Mouse (Mus musculus): ENCODE results near the gene Supt20. TPM values are rescaled to one million over a fixed set of nuclear protein-coding genes. Genes with fewer than 3 reads are reported as not detected.

The Supt20 gene
- polyA plus RNA-seq (2015; fragmentation: Nextera tagmentation; extraction: Ambion mirVana): 87.1 and 89.7 TPM in 2 replicates

DNA sequence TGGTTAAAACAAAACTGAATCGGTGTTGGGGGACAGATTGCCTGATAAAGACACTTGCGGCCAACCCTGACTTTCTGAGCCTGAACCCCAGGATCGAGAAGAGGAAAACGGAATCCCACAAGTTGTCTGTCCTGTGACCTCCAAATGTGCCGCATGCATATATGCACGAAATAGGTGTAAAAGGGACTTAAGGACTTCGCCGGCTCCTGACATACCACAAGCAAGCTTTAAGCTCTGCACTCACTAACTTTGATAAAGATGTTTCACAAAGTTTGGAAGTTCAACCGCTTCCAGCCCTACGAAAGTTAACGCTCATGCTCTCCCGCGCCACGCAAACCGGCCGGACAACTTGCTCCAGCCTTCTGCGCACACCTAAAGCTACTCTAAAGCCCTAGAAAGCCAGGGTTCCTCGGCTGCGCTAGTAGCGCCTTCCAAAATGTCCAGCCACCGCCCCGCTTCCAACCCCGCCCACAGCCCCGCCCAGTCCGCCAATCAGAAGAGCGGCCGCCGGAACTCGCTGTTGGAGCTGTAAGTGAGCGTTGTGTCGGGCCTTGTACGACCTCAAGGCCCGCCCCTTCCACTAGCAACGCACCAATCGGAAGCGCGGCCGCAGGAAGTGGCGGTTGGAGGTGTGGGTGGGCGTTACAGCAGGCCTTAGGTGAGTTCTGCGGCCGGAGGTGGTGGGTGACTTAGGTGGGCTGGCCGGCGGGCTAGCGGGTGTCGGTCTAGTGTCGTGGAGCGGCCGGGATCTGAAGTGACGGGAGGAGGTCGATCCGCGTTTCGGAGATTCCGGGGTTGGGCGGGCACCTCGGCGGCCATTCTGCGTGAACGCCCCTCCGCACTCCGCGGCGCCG lies at the start of gene Supt20:
Gene Supt20, plus strand, starts transcription at position 606 of the 854 bp plus-strand sequence.
- under 1% methylated on average over 65 of the region's 65 CpGs for WGBS
- Histone ChIP-seq H3K4me2 (peak within 1 kb of the TSS; percentile 71), H3K27ac (peak within 1 kb of the TSS; percentile 93), H3K4me1 (peaks cover 2% of the 10 kb centered on the region; the same call in 1 of the 2 replicates), H3K4me3 (peak within 1 kb of the TSS; percentile 58), H3K36me3 (peaks cover 14% of the 10 kb centered on the region), H3K9ac (peak within 1 kb of the TSS; percentile 68), H3K9me3 (no peaks in the 10 kb centered on the region), H3K27me3 (no peaks in the 10 kb centered on the region)
- peak; percentile 99 for ATAC-seq (ENCODE audit: borderline replicate concordance, extremely low read depth, low FRiP score, low TSS enrichment)

DNA sequence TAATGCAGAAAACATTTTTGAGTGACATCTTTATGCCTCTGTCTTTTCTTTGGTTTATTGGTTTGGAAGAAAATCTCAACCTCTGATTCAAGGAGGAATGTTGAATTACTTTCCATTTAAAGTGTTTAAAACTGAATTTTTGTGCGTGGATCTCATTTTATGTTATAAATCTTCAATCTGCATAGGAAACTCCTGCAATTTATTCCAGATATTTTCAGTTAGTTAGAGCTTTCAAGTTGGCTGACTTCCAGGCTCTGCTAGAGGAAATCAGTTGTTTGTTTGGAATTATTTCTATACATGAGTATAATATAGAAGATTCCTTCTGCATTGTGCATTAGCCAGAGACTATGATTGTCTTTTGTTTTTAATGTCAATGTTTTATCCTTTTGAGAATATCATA lies 49.8 kb upstream of the Supt20 start:
- Histone ChIP-seq H3K4me3 (no peak overlapping the region), H3K27me3 (no peaks in the 10 kb centered on the region), H3K9ac (no peak overlapping the region), H3K9me3 (no peaks in the 10 kb centered on the region), H3K4me1 (no peaks in the 10 kb centered on the region), H3K36me3 (no peaks in the 10 kb centered on the region), H3K4me2 (no peak overlapping the region), H3K27ac (no peak overlapping the region)
- ATAC-seq (ENCODE audit: borderline replicate concordance, extremely low read depth, low FRiP score, low TSS enrichment): no peak
- 43% methylated on average over 1 of the region's 1 CpGs for WGBS

DNA sequence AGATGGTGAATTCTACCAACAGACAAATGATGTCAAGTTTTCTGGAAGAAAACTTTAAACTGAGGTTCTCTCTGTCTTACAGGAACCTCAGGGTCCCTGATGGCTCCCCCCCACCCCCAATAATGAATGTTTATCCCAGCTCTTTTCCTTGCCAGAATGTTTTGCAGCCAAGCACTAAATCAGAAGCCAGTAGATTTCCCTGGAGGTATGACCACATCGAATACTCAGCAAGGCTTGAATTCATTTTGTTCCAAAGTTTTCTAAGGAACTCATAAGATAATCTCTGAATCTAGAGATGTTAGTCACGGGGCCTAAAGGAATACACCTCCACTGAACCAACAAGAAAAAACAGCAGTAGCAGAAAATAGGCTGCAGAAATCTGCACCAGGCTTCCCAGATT lies 45.0 kb upstream of the Supt20 start:
- Histone ChIP-seq H3K4me2 (no peak overlapping the region), H3K9me3 (no peaks in the 10 kb centered on the region), H3K4me1 (no peaks in the 10 kb centered on the region), H3K27ac (no peak overlapping the region), H3K9ac (no peak overlapping the region), H3K36me3 (no peaks in the 10 kb centered on the region), H3K27me3 (no peaks in the 10 kb centered on the region), H3K4me3 (no peak overlapping the region)
- 55% methylated on average over 2 of the region's 2 CpGs for WGBS
- ATAC-seq (ENCODE audit: borderline replicate concordance, extremely low read depth, low FRiP score, low TSS enrichment): no peak

DNA sequence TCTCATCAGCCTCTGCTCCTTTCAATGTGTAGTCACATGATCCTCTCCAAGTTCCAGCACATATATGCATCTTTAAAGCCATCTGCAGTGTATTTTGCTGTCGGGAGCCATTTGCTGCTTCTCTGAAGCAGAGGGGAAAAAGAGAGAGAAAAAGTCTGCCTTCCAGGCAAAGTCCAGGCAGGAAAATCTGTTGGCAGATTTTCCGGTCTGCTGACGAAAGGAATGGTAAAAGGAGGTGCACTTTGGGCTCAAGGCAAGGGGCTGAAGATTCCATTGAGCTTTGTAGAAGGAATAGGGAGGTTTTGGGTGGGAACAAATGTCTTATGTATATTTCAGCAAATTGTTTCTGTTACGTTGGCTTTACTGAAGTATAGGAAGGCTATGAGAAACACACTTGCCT lies 41.0 kb upstream of the Supt20 start:
- ATAC-seq (ENCODE audit: borderline replicate concordance, extremely low read depth, low FRiP score, low TSS enrichment): no peak
- 81% methylated on average over 4 of the region's 4 CpGs for WGBS

DNA sequence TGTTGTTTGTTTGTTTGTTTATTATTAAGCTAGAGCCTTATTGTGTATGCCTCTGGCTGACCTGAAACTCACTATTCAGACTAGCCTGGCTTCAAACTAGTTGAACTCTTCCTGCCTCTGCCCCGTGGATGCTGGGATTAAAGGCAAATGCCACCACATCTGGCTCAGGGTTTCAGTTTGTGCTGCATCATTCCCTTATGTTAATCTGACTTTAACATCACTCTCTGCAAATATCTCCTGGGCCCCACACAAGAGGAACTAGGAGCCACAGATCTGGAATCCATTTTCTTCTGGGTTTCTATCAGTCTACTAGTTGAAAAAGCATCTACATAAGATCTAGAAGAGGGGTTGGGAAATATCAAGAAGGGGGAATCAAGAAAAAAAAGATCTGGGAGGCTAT lies 38.4 kb upstream of the Supt20 start:
- Histone ChIP-seq H3K9me3 (no peaks in the 10 kb centered on the region), H3K4me3 (no peak overlapping the region), H3K27ac (no peak overlapping the region), H3K36me3 (no peaks in the 10 kb centered on the region), H3K9ac (no peak overlapping the region), H3K4me2 (no peak overlapping the region), H3K4me1 (no peaks in the 10 kb centered on the region), H3K27me3 (no peaks in the 10 kb centered on the region)
- 72% methylated on average over 1 of the region's 1 CpGs for WGBS
- ATAC-seq (ENCODE audit: borderline replicate concordance, extremely low read depth, low FRiP score, low TSS enrichment): no peak

More for the DNA sequence above, 41.0 kb upstream of the Supt20 start:
- Histone ChIP-seq H3K36me3 (no peaks in the 10 kb centered on the region), H3K27me3 (no peaks in the 10 kb centered on the region), H3K4me3 (no peak overlapping the region), H3K27ac (no peak overlapping the region), H3K4me1 (no peaks in the 10 kb centered on the region), H3K9me3 (no peaks in the 10 kb centered on the region), H3K9ac (no peak overlapping the region), H3K4me2 (no peak overlapping the region)

DNA sequence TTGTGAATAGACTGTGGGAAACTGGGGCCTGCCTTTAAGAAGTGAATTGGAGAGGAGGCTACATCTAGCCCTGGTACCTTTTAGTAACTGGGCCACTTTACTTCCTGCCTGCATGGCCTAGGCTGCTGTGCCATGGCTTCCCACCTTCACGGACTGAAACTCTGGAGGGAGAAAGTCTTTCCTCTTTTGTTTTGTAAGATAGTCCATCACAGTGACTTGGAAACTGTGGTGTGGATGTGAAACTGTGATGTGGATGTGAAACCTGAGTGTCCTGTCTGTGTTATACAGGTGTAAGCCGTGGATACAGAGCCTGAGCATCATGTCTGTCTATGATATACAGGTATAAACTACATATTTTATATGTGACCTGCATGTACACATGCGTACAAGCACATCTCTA lies 35.5 kb upstream of the Supt20 start:
- Histone ChIP-seq H3K27me3 (no peaks in the 10 kb centered on the region), H3K9ac (no peak overlapping the region), H3K27ac (no peak overlapping the region), H3K4me1 (no peaks in the 10 kb centered on the region), H3K4me2 (no peak overlapping the region), H3K4me3 (no peak overlapping the region), H3K36me3 (no peaks in the 10 kb centered on the region), H3K9me3 (no peaks in the 10 kb centered on the region)
- no peak for ATAC-seq (ENCODE audit: borderline replicate concordance, extremely low read depth, low FRiP score, low TSS enrichment)
- 70% methylated on average over 3 of the region's 3 CpGs for WGBS

DNA sequence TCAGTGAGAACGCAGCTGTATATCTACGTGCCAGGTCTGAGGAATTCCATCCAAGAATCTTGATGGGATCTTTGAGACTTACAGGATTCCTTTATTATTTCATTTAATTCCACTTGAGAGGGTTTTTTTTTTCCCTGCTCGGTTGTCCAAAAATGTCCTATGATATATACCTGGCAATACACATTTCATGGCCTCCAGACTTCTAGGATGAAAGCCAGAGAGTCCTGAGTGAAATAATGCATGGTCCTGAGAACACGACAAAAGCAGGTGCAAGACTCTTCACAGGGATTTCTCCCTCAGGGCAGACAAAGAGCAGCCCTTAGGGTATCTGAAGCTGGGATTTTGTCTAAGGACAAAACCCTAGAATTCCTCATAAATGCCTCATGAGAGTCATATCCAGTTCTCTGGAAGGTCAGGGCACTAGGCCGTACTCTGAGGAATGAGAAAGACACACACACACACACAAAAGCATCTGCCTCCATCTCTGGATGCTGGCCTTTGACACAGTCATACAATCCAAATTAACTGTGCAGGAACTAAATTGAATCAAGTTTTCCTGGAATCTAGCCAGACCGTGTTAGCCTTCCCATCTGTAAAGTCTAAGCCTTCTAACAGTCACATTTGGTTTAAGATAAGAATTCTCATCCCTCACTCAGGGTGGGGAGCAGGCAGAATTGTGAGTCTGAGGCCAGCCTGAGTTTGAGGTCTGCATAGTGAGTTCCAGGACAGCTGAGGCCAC lies 34.5 kb upstream of the Supt20 start:
- Histone ChIP-seq H3K36me3 (no peaks in the 10 kb centered on the region), H3K9ac (no peak overlapping the region), H3K27ac (no peak overlapping the region), H3K4me2 (no peak overlapping the region), H3K9me3 (no peaks in the 10 kb centered on the region), H3K4me1 (no peaks in the 10 kb centered on the region), H3K27me3 (no peaks in the 10 kb centered on the region), H3K4me3 (no peak overlapping the region)
- no peak for ATAC-seq (ENCODE audit: borderline replicate concordance, extremely low read depth, low FRiP score, low TSS enrichment)
- WGBS: 68% methylated on average over 6 of the region's 6 CpGs

DNA sequence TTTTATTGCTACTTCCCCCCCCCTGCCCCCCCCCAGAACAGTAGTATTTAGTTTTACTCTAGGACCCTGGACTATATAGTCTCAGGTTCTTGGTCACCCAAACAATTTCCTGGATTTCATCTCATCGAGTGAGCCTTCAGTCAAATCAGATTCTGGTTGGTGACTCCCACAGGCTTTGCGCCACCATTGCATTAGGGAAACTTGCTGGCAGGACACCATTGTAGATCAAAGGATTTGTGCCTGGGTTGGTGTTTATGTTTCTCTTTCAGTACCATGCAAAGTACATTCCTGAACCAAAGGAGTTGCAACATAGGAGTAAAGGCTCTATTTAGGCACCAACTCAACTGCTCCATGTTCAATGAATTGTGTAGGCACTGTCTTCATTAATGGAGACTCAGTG lies 32.9 kb upstream of the Supt20 start:
- no peaks in the 10 kb centered on the region for H3K4me1 ChIP-seq
- H3K4me3 ChIP-seq: no peak overlapping the region
- no peak overlapping the region for H3K4me2 ChIP-seq
- no peak overlapping the region for H3K27ac ChIP-seq
- no peak for ATAC-seq (ENCODE audit: borderline replicate concordance, extremely low read depth, low FRiP score, low TSS enrichment)
- no peaks in the 10 kb centered on the region for H3K27me3 ChIP-seq
- WGBS: 89% methylated on average over 2 of the region's 2 CpGs
- no peak overlapping the region for H3K9ac ChIP-seq
- H3K9me3 ChIP-seq: no peaks in the 10 kb centered on the region
- H3K36me3 ChIP-seq: no peaks in the 10 kb centered on the region

DNA sequence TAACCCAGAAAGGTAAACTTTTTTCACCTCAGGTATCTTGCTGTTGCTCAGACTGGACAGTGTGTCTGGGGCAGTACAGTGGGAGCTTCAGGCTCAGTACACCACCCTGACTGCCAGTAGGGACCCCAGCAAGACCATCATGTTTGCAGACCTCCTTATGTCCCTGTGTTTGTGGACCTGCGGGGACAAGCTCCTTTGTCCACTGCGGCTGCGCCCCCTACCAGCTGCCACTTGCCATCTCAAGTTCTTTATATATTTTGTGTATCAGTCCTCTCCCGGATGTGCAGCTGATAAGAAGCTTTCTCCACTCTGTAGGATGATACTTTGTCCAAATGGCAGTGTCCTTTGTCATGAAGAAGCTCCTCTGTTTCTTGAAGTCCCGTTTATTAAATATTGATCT lies 30.2 kb upstream of the Supt20 start:
- H3K4me3 ChIP-seq: no peak overlapping the region
- H3K9me3 ChIP-seq: no peaks in the 10 kb centered on the region
- H3K4me2 ChIP-seq: no peak overlapping the region
- 49% methylated on average over 5 of the region's 5 CpGs for WGBS
- no peaks in the 10 kb centered on the region for H3K27me3 ChIP-seq
- H3K4me1 ChIP-seq: no peaks in the 10 kb centered on the region
- H3K27ac ChIP-seq: no peak overlapping the region
- ATAC-seq (ENCODE audit: borderline replicate concordance, extremely low read depth, low FRiP score, low TSS enrichment): no peak
- H3K36me3 ChIP-seq: no peaks in the 10 kb centered on the region
- no peak overlapping the region for H3K9ac ChIP-seq

DNA sequence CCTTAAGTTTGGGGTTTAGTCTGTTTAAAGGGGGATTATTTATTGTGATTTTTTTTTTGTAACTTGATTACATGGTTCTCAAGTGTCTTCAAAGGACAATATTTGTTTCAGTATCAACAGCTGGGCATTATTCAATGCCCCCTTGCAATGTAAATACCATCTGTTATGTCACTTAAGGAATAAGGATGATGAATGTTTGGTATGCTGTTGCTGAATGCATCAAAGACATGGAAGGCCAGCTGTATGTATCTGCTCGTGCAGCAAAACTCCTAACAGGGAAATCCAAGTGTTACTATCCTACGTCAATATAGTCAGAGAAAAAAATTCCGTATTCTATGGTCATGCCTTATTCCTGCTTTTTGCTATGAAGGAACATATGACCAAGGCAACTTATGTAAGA lies 24.5 kb upstream of the Supt20 start:
- H3K27me3 ChIP-seq: no peaks in the 10 kb centered on the region
- H3K27ac ChIP-seq: no peak overlapping the region
- H3K4me1 ChIP-seq: 0 out of 2 replicates have a peak, but pooled peaks cover 2% of the 10 kb centered on the region
- no peaks in the 10 kb centered on the region for H3K9me3 ChIP-seq
- H3K36me3 ChIP-seq: no peaks in the 10 kb centered on the region
- no peak overlapping the region for H3K4me3 ChIP-seq
- WGBS: 67% methylated on average over 3 of the region's 3 CpGs
- H3K9ac ChIP-seq: no peak overlapping the region
- H3K4me2 ChIP-seq: no peak overlapping the region
- no peak for ATAC-seq (ENCODE audit: borderline replicate concordance, extremely low read depth, low FRiP score, low TSS enrichment)

DNA sequence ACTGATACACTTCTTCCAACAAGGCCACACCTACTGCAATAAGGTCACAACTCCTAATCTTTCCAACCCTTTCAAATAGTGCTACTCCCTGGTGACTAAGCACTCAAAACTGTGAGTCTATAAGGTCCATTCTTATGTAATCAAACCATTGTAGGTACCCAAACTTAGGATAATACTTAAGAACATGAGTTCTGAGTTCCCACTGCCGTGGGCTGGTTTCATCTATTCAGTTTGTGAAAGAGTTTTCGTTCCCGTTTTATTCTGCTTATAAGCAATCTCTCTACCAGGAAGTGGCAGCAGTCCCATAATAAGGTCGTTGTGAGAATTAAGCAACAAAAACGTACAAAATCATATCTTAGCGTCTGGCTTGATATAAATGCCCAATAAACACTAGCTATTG lies 23.9 kb upstream of the Supt20 start:
- Histone ChIP-seq H3K4me1 (0 out of 2 replicates have a peak, but pooled peaks cover 4% of the 10 kb centered on the region), H3K9me3 (no peaks in the 10 kb centered on the region), H3K27ac (no peak overlapping the region), H3K4me3 (no peak overlapping the region), H3K4me2 (no peak overlapping the region), H3K36me3 (no peaks in the 10 kb centered on the region), H3K9ac (no peak overlapping the region), H3K27me3 (no peaks in the 10 kb centered on the region)
- WGBS: 72% methylated on average over 6 of the region's 6 CpGs
- no peak for ATAC-seq (ENCODE audit: borderline replicate concordance, extremely low read depth, low FRiP score, low TSS enrichment)

DNA sequence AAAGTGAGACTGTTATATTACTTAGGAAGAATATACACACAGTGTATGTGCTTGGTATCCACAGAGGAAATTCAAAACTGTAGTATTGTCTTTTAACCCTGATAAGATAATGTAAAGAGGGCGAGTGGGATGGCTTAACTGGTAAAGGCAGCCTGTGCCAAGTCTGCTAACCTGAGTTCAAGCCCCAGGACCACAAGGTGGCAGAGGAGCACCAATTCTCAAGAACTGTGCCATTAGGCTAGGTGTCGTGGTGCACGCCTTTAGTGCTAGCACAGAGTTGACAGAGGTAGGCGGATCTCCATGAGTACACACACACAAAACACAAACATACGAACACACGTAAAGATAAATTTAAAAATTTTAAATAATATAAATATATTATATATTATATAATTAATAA lies 23.0 kb upstream of the Supt20 start:
- 82% methylated on average over 6 of the region's 6 CpGs for WGBS
- H3K36me3 ChIP-seq: no peaks in the 10 kb centered on the region
- H3K4me3 ChIP-seq: no peak overlapping the region
- ATAC-seq (ENCODE audit: borderline replicate concordance, extremely low read depth, low FRiP score, low TSS enrichment): no peak
- no peak overlapping the region for H3K9ac ChIP-seq
- H3K4me1 ChIP-seq: 0 out of 2 replicates have a peak, but pooled peaks cover 4% of the 10 kb centered on the region
- no peaks in the 10 kb centered on the region for H3K27me3 ChIP-seq
- no peaks in the 10 kb centered on the region for H3K9me3 ChIP-seq
- H3K27ac ChIP-seq: no peak overlapping the region
- H3K4me2 ChIP-seq: no peak overlapping the region
